Mouse (Mus musculus): ENCODE data around the gene Rab21.
A peak's percentile ranks its signal among the peaks of the same experiment; 100 is the strongest.

Rab21 gene

GRCm38 (mm10) chr10:115315473-115316171 lies at the start of gene Rab21:
TSS of gene Rab21 (minus strand) at chr10:115315594.
- peak; percentile 56; the same call in 1 of the 2 replicates for TF ChIP-seq GATA4 (IDR thresholded peaks at IDR 0.05; ENCODE audit: insufficient replicate concordance, low read length)

GRCm38 (mm10) chr10:115363151-115363550 lies 47.8 kb upstream of the Rab21 start:
- no peak for TF ChIP-seq GATA4 (IDR thresholded peaks at IDR 0.05; ENCODE audit: insufficient replicate concordance, low read length)

DNA sequence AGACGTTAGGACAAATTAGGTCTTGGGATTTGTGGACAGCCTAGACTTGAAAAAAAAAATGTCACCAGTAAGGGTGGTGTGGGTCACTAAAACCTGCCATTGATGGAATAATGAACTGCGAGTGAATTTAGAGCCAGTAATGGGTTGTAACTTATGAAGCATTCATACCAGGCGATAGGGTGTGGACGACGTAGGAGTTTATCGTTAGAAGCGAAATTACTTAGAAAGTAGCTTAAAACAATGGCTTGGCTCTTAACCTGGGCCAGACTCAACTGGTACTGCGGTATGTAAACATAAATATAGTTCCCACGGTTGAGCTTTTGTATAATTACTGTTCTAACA lies 47.2 kb upstream of the Rab21 start:
- TF ChIP-seq GATA4 (IDR thresholded peaks at IDR 0.05; ENCODE audit: insufficient replicate concordance, low read length) = no peak

- TF ChIP-seq GATA4 (IDR thresholded peaks at IDR 0.05; ENCODE audit: insufficient replicate concordance, low read length) = no peak
These were observed 46.6 kb upstream of the Rab21 start, which contains the start of gene Tmem19 for GRCm38 (mm10) chr10:115361840-115362622. TSS of gene Tmem19 (minus strand) at chr10:115362501.

DNA sequence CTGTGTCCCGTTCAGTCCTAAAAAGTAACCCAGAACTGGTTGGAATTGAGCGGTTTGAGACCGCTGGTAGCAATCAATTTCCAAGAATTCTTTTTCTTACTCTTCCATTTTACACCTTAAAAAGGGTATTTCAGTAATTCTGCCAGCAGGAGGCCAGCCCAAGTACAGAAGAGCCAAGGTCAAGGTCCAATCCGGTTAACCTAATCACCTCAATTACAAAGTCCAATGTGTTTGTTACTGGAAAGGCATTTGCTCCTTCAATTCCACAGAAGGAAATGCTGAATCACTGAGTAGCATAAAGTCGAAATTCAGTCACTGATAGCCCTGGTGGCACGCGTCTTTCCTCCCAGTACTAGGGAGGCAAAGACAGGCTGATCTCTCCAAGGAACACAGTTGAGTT lies 43.7 kb upstream of the Rab21 start:
- no peak for TF ChIP-seq GATA4 (IDR thresholded peaks at IDR 0.05; ENCODE audit: insufficient replicate concordance, low read length)

- no peak for TF ChIP-seq GATA4 (IDR thresholded peaks at IDR 0.05; ENCODE audit: insufficient replicate concordance, low read length)
These were observed 43.0 kb upstream of the Rab21 start for GRCm38 (mm10) chr10:115358216-115358919.

DNA sequence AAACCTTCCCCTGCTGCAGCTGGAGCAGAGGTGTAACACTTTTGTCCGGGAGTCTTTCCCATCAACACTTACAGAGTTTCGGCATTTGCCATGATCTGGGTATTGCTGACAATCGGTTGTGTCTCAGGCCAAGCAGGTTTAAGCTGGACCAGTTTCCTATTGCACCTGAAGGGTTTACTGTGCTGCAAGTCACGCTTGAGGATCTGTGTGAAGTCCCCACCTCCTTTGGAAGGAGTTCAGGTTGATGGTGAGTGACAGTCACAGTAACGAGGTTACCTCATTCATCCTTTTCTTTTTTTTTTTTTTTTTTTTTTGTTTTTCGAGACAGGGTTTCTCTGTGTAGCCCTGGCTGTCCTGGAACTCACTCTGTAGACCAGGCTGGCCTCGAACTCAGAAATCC lies 40.7 kb upstream of the Rab21 start:
- TF ChIP-seq GATA4 (IDR thresholded peaks at IDR 0.05; ENCODE audit: insufficient replicate concordance, low read length) = no peak

DNA sequence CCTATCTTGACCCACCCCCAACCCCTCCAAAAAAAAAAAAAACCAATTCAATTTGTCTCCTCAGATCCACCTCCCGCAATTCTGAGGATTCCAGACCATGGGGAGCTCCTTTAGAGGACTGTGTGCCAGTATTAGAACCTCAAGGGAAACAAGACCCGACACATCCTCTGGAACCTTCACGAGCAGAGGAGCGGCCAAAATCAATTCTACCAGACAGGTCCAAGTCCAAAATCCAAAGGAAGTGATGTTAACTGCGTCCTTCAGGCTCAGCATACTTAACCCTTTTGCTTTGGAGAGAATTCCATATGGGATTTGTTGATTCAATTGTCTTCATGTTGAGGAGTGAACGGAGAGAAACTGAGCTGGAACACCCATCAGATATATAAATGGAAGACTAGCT lies 39.6 kb upstream of the Rab21 start:
- TF ChIP-seq GATA4 (IDR thresholded peaks at IDR 0.05; ENCODE audit: insufficient replicate concordance, low read length) = no peak

- TF ChIP-seq GATA4 (IDR thresholded peaks at IDR 0.05; ENCODE audit: insufficient replicate concordance, low read length) = no peak
These were observed 39.2 kb upstream of the Rab21 start for GRCm38 (mm10) chr10:115354553-115354952.

GRCm38 (mm10) chr10:115350810-115351397 lies 35.5 kb upstream of the Rab21 start:
- TF ChIP-seq GATA4 (IDR thresholded peaks at IDR 0.05; ENCODE audit: insufficient replicate concordance, low read length) = no peak

DNA sequence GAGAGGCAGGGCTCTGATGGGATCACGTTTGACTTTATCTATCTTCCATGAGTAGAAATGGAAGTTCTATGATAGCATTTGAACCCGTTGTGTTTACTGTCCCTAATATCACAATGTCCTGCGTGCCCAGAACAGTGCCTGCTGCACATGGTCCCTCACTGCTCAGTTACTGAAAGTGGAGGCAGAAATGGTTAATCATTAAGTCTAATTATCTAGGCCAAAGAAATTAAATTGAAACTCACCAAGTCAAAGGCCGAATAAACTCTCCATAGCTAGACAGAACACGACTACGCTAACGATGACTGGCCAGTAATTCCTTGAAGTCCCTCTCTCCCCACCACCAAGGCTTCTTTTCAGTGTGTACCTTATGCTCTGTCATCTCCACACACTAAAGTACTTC lies 34.1 kb upstream of the Rab21 start:
- TF ChIP-seq GATA4 (IDR thresholded peaks at IDR 0.05; ENCODE audit: insufficient replicate concordance, low read length) = no peak; the same call in 1 of the 2 replicates

- TF ChIP-seq GATA4 (IDR thresholded peaks at IDR 0.05; ENCODE audit: insufficient replicate concordance, low read length) = no peak
These were observed 33.6 kb upstream of the Rab21 start for GRCm38 (mm10) chr10:115349029-115349428.

DNA sequence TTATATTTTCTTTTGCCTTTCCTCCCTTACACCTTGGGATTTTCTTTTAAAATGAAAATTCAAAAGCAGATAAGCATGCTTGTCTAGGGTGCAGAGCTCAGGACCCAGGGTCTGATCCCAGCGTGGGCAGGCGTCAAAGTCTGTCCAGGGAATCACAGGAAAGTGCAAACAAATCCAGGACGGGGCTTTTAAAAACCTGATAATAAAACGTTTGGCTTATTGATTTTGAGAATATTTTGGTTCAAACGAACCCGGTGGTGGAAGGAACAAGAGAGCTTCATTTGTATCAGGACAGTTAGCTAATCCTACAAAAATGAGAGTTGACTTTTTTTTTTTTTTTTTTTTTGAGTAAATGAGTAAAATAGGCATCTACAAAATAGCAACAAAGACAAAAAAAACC lies 32.7 kb upstream of the Rab21 start:
- TF ChIP-seq GATA4 (IDR thresholded peaks at IDR 0.05; ENCODE audit: insufficient replicate concordance, low read length) = no peak

- TF ChIP-seq GATA4 (IDR thresholded peaks at IDR 0.05; ENCODE audit: insufficient replicate concordance, low read length) = no peak
These were observed 31.1 kb upstream of the Rab21 start for GRCm38 (mm10) chr10:115346444-115346843.

- TF ChIP-seq GATA4 (IDR thresholded peaks at IDR 0.05; ENCODE audit: insufficient replicate concordance, low read length) = no peak
These were observed 27.5 kb upstream of the Rab21 start for GRCm38 (mm10) chr10:115342771-115343425.

Measured in liver, adult (tissue).